Mouse (Mus musculus) G1E (cell line): ENCODE results near the gene Calcoco2.
"Not testable (repeated sequence)": the region's sequence is repeated elsewhere in the genome, so short reads cannot be mapped to it uniquely, and the experiment has no call there.

Source experiments
- CTCF ChIP-seq: IDR thresholded peaks from 2 replicates; pipeline ENCODE4 v1.5.1; 2012; ENCODE audit warnings: low read depth, low read length, inconsistent platforms, mixed read lengths
- GATA1 ChIP-seq: IDR thresholded peaks from 2 replicates; pipeline ENCODE4 v1.6.1; 2012; ENCODE audit warnings: borderline replicate concordance, low read length, inconsistent platforms, mixed read lengths
- POLR2AphosphoS5 ChIP-seq: IDR thresholded peaks from 2 replicates; pipeline ENCODE4 v1.6.1; 2012; ENCODE audit warnings: low read depth, low read length, inconsistent platforms; ENCODE audit not compliant: insufficient replicate concordance
- TAL1 ChIP-seq: conservative IDR thresholded peaks from 2 replicates; pipeline ENCODE4 v1.6.1; 2012; ENCODE audit warnings: low read depth, low read length, inconsistent platforms, mixed read lengths

DNA sequence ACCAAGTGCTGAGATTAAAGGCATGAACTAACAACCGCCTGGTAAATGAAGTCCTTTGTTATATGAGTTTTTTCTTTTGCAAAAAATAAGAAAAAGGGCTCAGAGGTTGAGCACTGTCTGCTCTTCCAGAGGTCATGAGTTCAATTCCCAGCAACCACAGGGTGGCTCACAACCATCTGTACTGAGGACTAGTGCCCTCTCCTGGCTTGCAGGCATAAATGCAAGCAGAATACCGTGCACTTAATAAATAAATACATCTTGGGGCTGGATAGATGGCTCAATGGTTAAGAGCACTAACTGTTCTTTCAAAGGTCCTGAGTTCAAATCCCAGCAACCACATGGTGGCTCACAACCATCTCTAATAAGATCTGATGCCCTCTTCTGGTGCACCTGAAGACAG, 814 bp downstream of the Calcoco2 start:
- TF ChIP-seq GATA1, TAL1, POLR2AphosphoS5: not testable (repeated sequence)
- TF ChIP-seq CTCF = 0 out of 2 replicates have a peak, but pooled peaks have one; percentile 8
